Mouse (Mus musculus): ENCODE measurements around the gene Adcyap1r1. TPM values are rescaled to one million over a fixed set of nuclear protein-coding genes. Genes with fewer than 3 reads are reported as not detected.

Gene Adcyap1r1
- total and polyA plus RNA-seq, 3 experiments: not detected

DNA sequence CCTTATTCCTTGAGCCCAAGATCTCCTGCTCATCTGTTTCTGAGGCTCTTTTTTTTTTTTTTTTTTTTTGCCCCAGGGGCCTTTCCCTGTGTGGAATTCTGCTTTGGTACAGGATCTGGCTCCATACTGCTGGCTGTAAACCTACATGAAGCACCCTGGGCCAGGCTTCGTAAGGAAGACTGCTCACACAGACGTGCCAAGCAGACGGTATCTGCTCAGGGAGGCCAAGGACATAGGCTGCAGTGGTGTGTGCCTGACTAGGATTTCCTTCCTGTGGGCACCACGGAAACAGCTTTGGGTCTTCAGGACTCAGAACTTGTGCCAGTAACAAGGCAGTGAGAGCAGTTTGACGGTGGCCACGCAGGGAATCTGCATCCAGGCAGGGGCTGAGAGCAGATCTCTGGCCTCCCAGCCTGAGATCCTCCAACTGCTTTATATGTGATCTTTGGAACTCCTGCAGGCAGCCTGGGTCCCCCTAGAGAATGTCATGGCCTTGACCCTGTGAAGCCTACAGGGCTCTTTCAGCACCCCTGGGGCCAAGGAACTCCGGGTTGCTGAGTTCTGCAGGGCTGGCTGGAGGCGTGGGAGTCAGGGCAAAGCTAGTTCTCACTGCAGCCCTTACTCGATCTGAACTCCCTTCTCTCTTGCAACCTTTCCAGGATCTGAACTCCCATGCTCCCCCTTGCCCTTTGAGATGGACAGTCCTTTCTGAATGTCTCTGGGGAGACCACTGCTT is 49.6 kb upstream of the Adcyap1r1 start:
- H3K9me3 ChIP-seq (replicated peaks; ENCODE audit: low read length): no peaks in the 10 kb centered on the region
- no peak overlapping the region for H3K4me2 ChIP-seq (ENCODE audit: insufficient read depth, low read depth, poor library complexity, severe bottlenecking)
- no peak for DNase-seq (ENCODE audit: extremely low read depth)
- H3K36me3 ChIP-seq (replicated peaks in 1 of 2; ENCODE audit: control insufficient read depth in 1 of 2, insufficient read depth in 1 of 2, low read length in 1 of 2): no peaks in the 10 kb centered on the region
- no peaks in the 10 kb centered on the region for H3K79me2 ChIP-seq (replicated peaks; ENCODE audit: control insufficient read depth, extremely low read depth, insufficient read depth, poor library complexity, severe bottlenecking)
- peaks cover 70% of the 10 kb centered on the region for H3K27me3 ChIP-seq (replicated peaks)
- no peak overlapping the region for H3K27ac ChIP-seq (ENCODE audit: insufficient read depth, low read depth)
- H3K4me3 ChIP-seq (replicated peaks in 1 of 3; ENCODE audit: low read depth in 2 of 3, low read length in 2 of 3, poor library complexity in 1 of 3): no peak overlapping the region
- TF ChIP-seq CTCF (conservative IDR thresholded peaks at IDR 0.05 in 1 of 2, IDR thresholded peaks at IDR 0.05 in 1 of 2; ENCODE audit: low read depth in 2 of 2, low read length in 2 of 2) (no peak), MEF2A (IDR thresholded peaks at IDR 0.05; ENCODE audit: borderline replicate concordance, low read depth, low read length) (no peak), MXI1 (IDR thresholded peaks at IDR 0.05; ENCODE audit: low read depth, low read length) (no peak), E2F4 (IDR thresholded peaks at IDR 0.05; ENCODE audit: insufficient replicate concordance, low read depth, low read length) (no peak), USF2 (conservative IDR thresholded peaks at IDR 0.05; ENCODE audit: low read depth, low read length) (no peak), SMC3 (IDR thresholded peaks at IDR 0.05; ENCODE audit: low read depth, low read length) (no peak), ELF1 (IDR thresholded peaks at IDR 0.05; ENCODE audit: low read depth, low read length) (no peak), CHD2 (IDR thresholded peaks at IDR 0.05; ENCODE audit: low read length) (no peak), KAT2A (IDR thresholded peaks at IDR 0.05; ENCODE audit: insufficient replicate concordance, low read length) (no peak), JUN (IDR thresholded peaks at IDR 0.05; ENCODE audit: insufficient read depth, low read depth, low read length) (no peak), ZC3H11A (IDR thresholded peaks at IDR 0.05; ENCODE audit: low read depth, low read length) (no peak), MAZ (IDR thresholded peaks at IDR 0.05; ENCODE audit: low read depth, low read length) (no peak), CHD1 (IDR thresholded peaks at IDR 0.05; ENCODE audit: low read depth, low read length) (no peak), POLR2A (IDR thresholded peaks at IDR 0.05; ENCODE audit: low read depth, low read length) (no peak), TCF12 (IDR thresholded peaks at IDR 0.05; ENCODE audit: low read depth, low read length) (no peak), RAD21 (IDR thresholded peaks at IDR 0.05; ENCODE audit: low read depth, low read length) (no peak), UBTF (IDR thresholded peaks at IDR 0.05; ENCODE audit: low read depth, low read length) (no peak)
- no peak overlapping the region for H3K9ac ChIP-seq (ENCODE audit: insufficient read depth, low read depth)
- in situ Hi-C loops (cut with MboI; ENCODE audit: low pct_ligation_motif_present, low pct_unique_long_range_greater_than_20kb, low sequenced_read_pairs) (no loop called here), dilution Hi-C loops (cut with MboI; ENCODE audit: extremely low pct_ligation_motif_present, extremely low pct_unique_long_range_greater_than_20kb, low sequenced_read_pairs) (no loop called here)
- no peaks in the 10 kb centered on the region for H3K4me1 ChIP-seq (ENCODE audit: control insufficient read depth in 1 of 2, insufficient read depth in 2 of 2)

DNA sequence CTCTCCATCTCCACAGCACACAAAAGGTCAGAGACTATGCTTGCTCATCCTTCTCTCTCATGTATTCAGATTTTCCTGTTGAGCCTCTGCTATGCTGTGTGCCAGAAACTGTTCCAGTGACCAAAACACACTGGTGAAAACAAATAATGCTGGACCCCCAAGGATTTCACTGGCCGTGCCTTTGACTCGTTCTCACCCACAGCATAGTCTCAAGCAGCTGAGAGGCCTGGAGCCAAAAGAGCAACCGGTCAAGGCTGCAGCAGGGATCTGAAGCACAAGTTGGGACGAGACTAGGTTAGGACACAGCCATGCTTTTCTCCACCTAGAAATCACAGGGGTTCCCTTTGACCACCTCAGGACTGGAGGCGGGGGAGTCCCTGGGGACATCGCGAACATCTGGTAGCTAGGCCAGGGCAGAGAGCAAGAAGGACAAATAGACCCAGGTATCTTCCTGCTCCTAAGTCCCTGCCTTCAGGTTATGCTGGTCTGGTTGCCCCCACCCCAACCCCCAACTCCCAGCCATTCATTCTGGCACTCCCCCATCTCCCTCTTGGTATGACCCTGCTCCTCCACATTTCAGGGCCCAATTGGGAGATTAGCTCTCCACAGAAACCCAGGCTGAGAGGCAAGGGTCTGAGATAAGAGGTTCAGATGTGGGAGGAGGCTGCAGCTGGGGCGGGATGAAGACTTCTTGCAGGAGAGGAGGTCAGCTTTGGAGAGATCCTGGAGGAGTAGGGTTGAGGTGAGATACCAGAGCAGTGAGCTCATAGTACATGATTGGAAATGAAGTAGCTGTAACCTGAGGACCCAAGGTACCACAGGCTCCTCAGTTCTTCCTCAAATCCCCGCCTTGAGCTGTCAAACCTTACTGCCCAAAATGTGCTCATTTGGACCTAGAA is 48.1 kb upstream of the Adcyap1r1 start:
- H3K27ac ChIP-seq (ENCODE audit: insufficient read depth, low read depth): no peak overlapping the region
- no peak overlapping the region for H3K4me2 ChIP-seq (ENCODE audit: insufficient read depth, low read depth, poor library complexity, severe bottlenecking)
- TF ChIP-seq SMC3 (IDR thresholded peaks at IDR 0.05; ENCODE audit: low read depth, low read length): no peak
- TF ChIP-seq E2F4 (IDR thresholded peaks at IDR 0.05; ENCODE audit: insufficient replicate concordance, low read depth, low read length): no peak
- no peak for TF ChIP-seq USF2 (conservative IDR thresholded peaks at IDR 0.05; ENCODE audit: low read depth, low read length)
- TF ChIP-seq ZMIZ1 (IDR thresholded peaks at IDR 0.05; ENCODE audit: low read depth, low read length): no peak
- TF ChIP-seq MAZ (IDR thresholded peaks at IDR 0.05; ENCODE audit: low read depth, low read length): no peak
- TF ChIP-seq MAFK (IDR thresholded peaks at IDR 0.05; ENCODE audit: insufficient replicate concordance, low read length): no peak
- H3K4me3 ChIP-seq (replicated peaks in 1 of 3; ENCODE audit: low read depth in 2 of 3, low read length in 2 of 3, poor library complexity in 1 of 3): no peak overlapping the region
- no peaks in the 10 kb centered on the region for H3K9me3 ChIP-seq (replicated peaks; ENCODE audit: low read length)
- in situ Hi-C loops (cut with MboI; ENCODE audit: low pct_ligation_motif_present, low pct_unique_long_range_greater_than_20kb, low sequenced_read_pairs) (no loop called here), dilution Hi-C loops (cut with MboI; ENCODE audit: extremely low pct_ligation_motif_present, extremely low pct_unique_long_range_greater_than_20kb, low sequenced_read_pairs) (no loop called here)
- no peaks in the 10 kb centered on the region for H3K79me2 ChIP-seq (replicated peaks; ENCODE audit: control insufficient read depth, extremely low read depth, insufficient read depth, poor library complexity, severe bottlenecking)
- H3K4me1 ChIP-seq (ENCODE audit: control insufficient read depth in 1 of 2, insufficient read depth in 2 of 2): no peaks in the 10 kb centered on the region
- H3K9ac ChIP-seq (ENCODE audit: insufficient read depth, low read depth): no peak overlapping the region
- H3K27me3 ChIP-seq (replicated peaks): peaks cover 64% of the 10 kb centered on the region
- no peaks in the 10 kb centered on the region for H3K36me3 ChIP-seq (replicated peaks in 1 of 2; ENCODE audit: control insufficient read depth in 1 of 2, insufficient read depth in 1 of 2, low read length in 1 of 2)
- no peak for DNase-seq (ENCODE audit: extremely low read depth)

Data from CH12.LX (cell line).